Mouse (Mus musculus): ENCODE data around the gene 3110001I22Rik. TPM values are rescaled to one million over a fixed set of nuclear protein-coding genes. Genes with fewer than 3 reads are reported as not detected.
"Not testable (repeated sequence)": the region's sequence is repeated elsewhere in the genome, so short reads cannot be mapped to it uniquely, and the experiment has no call there.

The 3110001I22Rik gene
- polyA plus RNA-seq, 1 experiment from 2014 or later = 4.9 TPM

GRCm38 (mm10) chr16:13668402-13669108 lies 3.2 kb upstream of the 3110001I22Rik start:
- peak overlapping the region; percentile 83 for H3K9ac ChIP-seq (replicated peaks; ENCODE audit: low read length)
- ATAC-seq (ENCODE audit: low FRiP score, low TSS enrichment) = no peak

GRCm38 (mm10) chr16:13669282-13669681 lies 2.4 kb upstream of the 3110001I22Rik start:
- Histone ChIP-seq H3K36me3 (ENCODE audit: insufficient read depth, low read length) (peaks cover 8% of the 10 kb centered on the region), H3K4me2 (replicated peaks; ENCODE audit: low read depth, low read length) (no peak overlapping the region), H3K9ac (replicated peaks; ENCODE audit: low read length) (no peak overlapping the region), H3K27ac (ENCODE audit: low read length) (no peak overlapping the region), H3K27me3 (ENCODE audit: insufficient read depth, low read length) (no peaks in the 10 kb centered on the region), H3K4me1 (ENCODE audit: insufficient read depth, low read length) (peaks cover 16% of the 10 kb centered on the region), H3K4me3 (ENCODE audit: low read length) (no peak overlapping the region), H3K9me3 (ENCODE audit: low read length) (no peaks in the 10 kb centered on the region)
- no peak for ATAC-seq (ENCODE audit: low FRiP score, low TSS enrichment)
- WGBS = 91% methylated on average over 1 of the region's 1 CpGs

More at GRCm38 (mm10) chr16:13668402-13669108, 3.2 kb upstream of the 3110001I22Rik start:
- Histone ChIP-seq H3K4me1 (ENCODE audit: insufficient read depth, low read length) (peaks cover 16% of the 10 kb centered on the region), H3K4me3 (ENCODE audit: low read length) (peak overlapping the region; percentile 71), H3K36me3 (ENCODE audit: insufficient read depth, low read length) (peaks cover 10% of the 10 kb centered on the region), H3K27me3 (ENCODE audit: insufficient read depth, low read length) (no peaks in the 10 kb centered on the region), H3K9me3 (ENCODE audit: low read length) (no peaks in the 10 kb centered on the region), H3K27ac (ENCODE audit: low read length) (0 out of 2 replicates have a peak overlapping the region, but pooled peaks have one; percentile 65), H3K4me2 (replicated peaks; ENCODE audit: low read depth, low read length) (peak overlapping the region; percentile 77)
- 84% methylated on average over 10 of the region's 10 CpGs for WGBS

- not testable (repeated sequence) for H3K27me3 ChIP-seq (ENCODE audit: insufficient read depth, low read length); H3K9me3 ChIP-seq (ENCODE audit: low read length); H3K9ac ChIP-seq (replicated peaks; ENCODE audit: low read length); ATAC-seq (ENCODE audit: low FRiP score, low TSS enrichment); H3K27ac ChIP-seq (ENCODE audit: low read length); H3K36me3 ChIP-seq (ENCODE audit: insufficient read depth, low read length)
- WGBS = 79% methylated on average over 5 of the region's 5 CpGs
- H3K4me3 ChIP-seq (ENCODE audit: low read length) = peak overlapping the region; percentile 86; the same call in 1 of the 2 replicates
- H3K4me2 ChIP-seq (replicated peaks; ENCODE audit: low read depth, low read length) = peak overlapping the region; percentile 60
- peaks cover 16% of the 10 kb centered on the region for H3K4me1 ChIP-seq (ENCODE audit: insufficient read depth, low read length)
Observed at GRCm38 (mm10) chr16:13670896-13671295, 833 bp upstream of the 3110001I22Rik start.

DNA sequence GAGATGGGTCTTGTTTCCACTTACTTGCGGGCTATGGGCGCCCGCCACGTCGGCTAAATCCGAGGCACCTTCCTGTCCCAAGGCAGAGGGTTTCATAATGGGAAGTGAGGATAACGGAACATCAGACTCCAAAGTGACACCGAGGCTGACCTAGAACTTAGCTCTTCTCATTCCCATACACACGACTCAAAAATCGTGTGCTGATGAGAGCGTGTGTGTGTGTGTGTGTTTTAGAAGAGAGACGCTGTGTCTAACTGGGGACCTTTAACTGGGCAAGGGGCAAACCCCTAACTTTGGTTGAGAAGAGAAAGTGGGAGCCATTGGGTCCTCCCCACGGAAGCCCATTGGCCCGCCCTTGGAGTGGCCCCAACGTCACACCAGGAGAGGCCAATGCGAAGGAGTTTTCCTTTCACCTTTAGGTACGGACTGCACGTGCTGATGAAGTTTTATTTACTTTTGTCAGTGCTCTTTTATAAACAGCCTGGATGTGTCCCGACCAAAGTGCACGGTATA lies 713 bp downstream of the 3110001I22Rik start:
- under 1% methylated on average over 20 of the region's 20 CpGs for WGBS
- peak overlapping the region; percentile 53 for H3K4me2 ChIP-seq (replicated peaks; ENCODE audit: low read depth, low read length)
- ATAC-seq (ENCODE audit: low FRiP score, low TSS enrichment) = peak; percentile 40
- H3K4me3 ChIP-seq (ENCODE audit: low read length) = peak overlapping the region; percentile 86
- peak overlapping the region; percentile 94 for H3K27ac ChIP-seq (ENCODE audit: low read length)
- no peaks in the 10 kb centered on the region for H3K27me3 ChIP-seq (ENCODE audit: insufficient read depth, low read length)
- H3K9me3 ChIP-seq (ENCODE audit: low read length) = no peaks in the 10 kb centered on the region
- H3K4me1 ChIP-seq (ENCODE audit: insufficient read depth, low read length) = peaks cover 9% of the 10 kb centered on the region; the same call in 1 of the 2 replicates
- peak overlapping the region; percentile 85 for H3K9ac ChIP-seq (replicated peaks; ENCODE audit: low read length)
- peaks cover 13% of the 10 kb centered on the region for H3K36me3 ChIP-seq (ENCODE audit: insufficient read depth, low read length)

DNA sequence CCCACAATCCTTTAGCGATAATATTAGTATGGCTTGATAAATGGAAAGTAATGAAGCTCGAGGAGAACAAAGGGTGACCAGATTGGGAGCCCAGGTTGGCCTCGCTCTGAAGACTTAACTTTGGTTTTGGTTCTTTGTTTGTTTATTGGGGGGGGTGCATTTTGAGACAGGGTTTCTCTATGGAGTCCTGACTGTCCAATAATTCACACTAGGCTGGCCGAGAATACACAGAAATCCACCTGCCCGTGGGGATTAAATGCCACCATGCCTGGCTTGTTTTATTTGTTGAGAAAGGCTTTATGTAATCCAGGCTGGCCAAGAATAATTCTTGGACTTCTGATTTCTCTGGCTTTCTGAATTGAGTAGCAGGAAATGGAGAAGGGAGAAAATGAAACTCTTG lies 1.4 kb downstream of the 3110001I22Rik start:
- Histone ChIP-seq H3K9me3 (ENCODE audit: low read length) (no peaks in the 10 kb centered on the region), H3K36me3 (ENCODE audit: insufficient read depth, low read length) (peaks cover 17% of the 10 kb centered on the region), H3K27me3 (ENCODE audit: insufficient read depth, low read length) (no peaks in the 10 kb centered on the region), H3K27ac (ENCODE audit: low read length) (no peak overlapping the region), H3K4me2 (replicated peaks; ENCODE audit: low read depth, low read length) (peak overlapping the region; percentile 53), H3K4me3 (ENCODE audit: low read length) (peak overlapping the region; percentile 86), H3K9ac (replicated peaks; ENCODE audit: low read length) (no peak overlapping the region), H3K4me1 (ENCODE audit: insufficient read depth, low read length) (peaks cover 7% of the 10 kb centered on the region; the same call in 1 of the 2 replicates)
- 76% methylated on average over 5 of the region's 5 CpGs for WGBS
- no peak for ATAC-seq (ENCODE audit: low FRiP score, low TSS enrichment)

DNA sequence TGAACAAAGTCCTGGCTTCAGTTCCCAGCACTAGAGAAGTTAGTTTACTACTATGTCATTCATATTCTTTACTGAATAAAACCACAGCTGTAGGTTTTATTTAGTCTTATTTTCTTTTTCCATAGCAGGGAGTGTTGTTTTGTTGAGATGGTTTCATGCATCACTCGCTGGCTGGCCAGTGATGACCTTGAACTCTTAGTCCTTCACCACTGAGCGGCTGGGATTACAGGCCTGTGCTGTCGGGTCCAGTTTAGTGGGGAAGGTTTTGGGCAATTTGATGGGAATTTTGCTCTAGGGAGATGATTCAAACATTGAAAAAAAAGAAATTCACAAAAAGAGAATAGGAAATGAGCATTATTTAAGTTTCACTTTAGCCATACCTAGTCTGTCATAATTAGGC lies 2.8 kb downstream of the 3110001I22Rik start:
- H3K9ac ChIP-seq (replicated peaks; ENCODE audit: low read length) = no peak overlapping the region
- H3K36me3 ChIP-seq (ENCODE audit: insufficient read depth, low read length) = peaks cover 19% of the 10 kb centered on the region
- no peak overlapping the region for H3K4me2 ChIP-seq (replicated peaks; ENCODE audit: low read depth, low read length)
- no peaks in the 10 kb centered on the region for H3K27me3 ChIP-seq (ENCODE audit: insufficient read depth, low read length)
- H3K9me3 ChIP-seq (ENCODE audit: low read length) = no peaks in the 10 kb centered on the region
- H3K27ac ChIP-seq (ENCODE audit: low read length) = no peak overlapping the region
- ATAC-seq (ENCODE audit: low FRiP score, low TSS enrichment) = no peak
- H3K4me3 ChIP-seq (ENCODE audit: low read length) = no peak overlapping the region
- 82% methylated on average over 3 of the region's 3 CpGs for WGBS
- peaks cover 7% of the 10 kb centered on the region; the same call in 1 of the 2 replicates for H3K4me1 ChIP-seq (ENCODE audit: insufficient read depth, low read length)

DNA sequence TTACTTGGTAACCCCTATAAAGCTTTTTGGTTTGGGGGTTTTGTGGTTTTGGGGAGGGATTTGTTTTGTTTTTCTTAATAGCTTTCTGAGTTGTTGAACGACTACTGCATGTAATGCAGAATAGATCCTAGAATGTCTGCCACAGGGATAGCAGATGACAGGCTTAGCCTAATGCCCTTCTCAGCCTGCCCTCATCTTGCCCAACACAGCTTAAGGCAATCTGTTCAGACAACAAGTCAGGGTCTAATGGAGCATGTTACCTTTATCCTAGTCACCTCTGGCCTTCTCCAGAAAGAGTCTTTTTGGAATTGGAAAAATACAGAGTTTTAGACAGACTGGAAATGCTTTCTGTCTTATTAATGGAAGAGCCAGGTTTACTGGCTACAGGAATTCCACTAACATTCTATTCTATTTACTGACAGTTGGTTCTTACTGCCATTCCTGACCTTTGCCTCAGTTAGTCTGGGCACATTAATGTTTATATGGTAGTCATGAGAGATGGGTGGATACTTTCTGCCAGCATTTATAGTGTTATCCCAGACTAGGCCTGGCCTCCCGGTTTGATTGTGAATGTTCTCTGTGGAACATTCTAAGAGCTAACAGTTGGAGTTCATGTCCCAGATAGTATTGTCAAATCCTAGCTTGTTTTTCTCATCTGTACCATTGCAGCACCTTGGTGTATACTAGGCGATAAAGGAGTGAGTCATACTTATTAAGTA lies 7.0 kb downstream of the 3110001I22Rik start:
- Histone ChIP-seq H3K27me3 (ENCODE audit: insufficient read depth, low read length) (no peaks in the 10 kb centered on the region), H3K9ac (replicated peaks; ENCODE audit: low read length) (no peak overlapping the region), H3K4me3 (ENCODE audit: low read length) (no peak overlapping the region), H3K9me3 (ENCODE audit: low read length) (no peaks in the 10 kb centered on the region), H3K36me3 (ENCODE audit: insufficient read depth, low read length) (peaks cover 21% of the 10 kb centered on the region), H3K4me1 (ENCODE audit: insufficient read depth, low read length) (no peaks in the 10 kb centered on the region), H3K4me2 (replicated peaks; ENCODE audit: low read depth, low read length) (no peak overlapping the region), H3K27ac (ENCODE audit: low read length) (no peak overlapping the region)
- 89% methylated on average over 3 of the region's 3 CpGs for WGBS
- ATAC-seq (ENCODE audit: low FRiP score, low TSS enrichment) = no peak

DNA sequence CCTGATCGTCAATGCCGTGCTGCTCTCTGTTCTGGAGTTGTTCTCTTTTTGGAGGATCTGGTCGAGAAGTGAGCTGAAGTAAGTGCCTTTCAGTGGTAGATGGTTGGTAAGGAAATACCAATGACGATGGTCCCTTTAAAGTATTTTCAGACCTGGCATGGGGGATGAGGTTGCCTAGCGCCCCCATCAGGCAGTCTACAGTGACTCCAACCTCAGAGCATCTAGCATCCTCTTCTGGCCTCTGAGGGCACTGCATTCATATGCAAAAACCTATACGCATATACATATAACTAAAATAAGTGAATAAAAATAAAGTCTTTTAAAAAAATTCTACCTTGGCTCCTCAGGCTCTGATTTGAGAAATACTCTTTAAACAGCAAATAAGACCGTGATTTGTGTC lies 27.3 kb downstream of the 3110001I22Rik start:
- 88% methylated on average over 7 of the region's 7 CpGs for WGBS
- H3K9ac ChIP-seq (replicated peaks; ENCODE audit: low read length) = no peak overlapping the region
- H3K4me2 ChIP-seq (replicated peaks; ENCODE audit: low read depth, low read length) = no peak overlapping the region
- peaks cover 62% of the 10 kb centered on the region for H3K36me3 ChIP-seq (ENCODE audit: insufficient read depth, low read length)
- no peak overlapping the region for H3K4me3 ChIP-seq (ENCODE audit: low read length)
- H3K27ac ChIP-seq (ENCODE audit: low read length) = no peak overlapping the region
- no peaks in the 10 kb centered on the region for H3K27me3 ChIP-seq (ENCODE audit: insufficient read depth, low read length)
- no peaks in the 10 kb centered on the region for H3K9me3 ChIP-seq (ENCODE audit: low read length)
- ATAC-seq (ENCODE audit: low FRiP score, low TSS enrichment) = no peak
- no peaks in the 10 kb centered on the region for H3K4me1 ChIP-seq (ENCODE audit: insufficient read depth, low read length)

DNA sequence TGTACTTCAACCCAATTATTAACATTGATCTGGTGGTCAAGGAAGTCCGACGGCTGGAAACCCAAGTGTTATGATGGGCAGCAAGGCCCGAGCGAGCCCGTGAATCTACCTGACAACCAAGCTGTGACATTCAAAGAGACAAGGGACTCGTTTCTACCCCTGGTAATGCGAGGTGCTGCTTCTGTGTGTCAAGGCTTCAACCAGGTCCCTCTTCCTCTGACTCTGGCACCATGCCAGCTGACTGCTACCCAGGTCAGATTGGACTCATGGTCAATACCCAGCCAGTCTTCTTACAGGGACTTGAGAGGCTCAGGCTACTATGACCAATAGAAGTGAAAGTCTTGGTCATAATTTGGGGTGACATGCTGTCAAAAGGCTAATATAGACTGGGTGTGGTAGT lies 30.5 kb downstream of the 3110001I22Rik start:
- Histone ChIP-seq H3K9ac (replicated peaks; ENCODE audit: low read length) (no peak overlapping the region), H3K4me2 (replicated peaks; ENCODE audit: low read depth, low read length) (no peak overlapping the region), H3K36me3 (ENCODE audit: insufficient read depth, low read length) (peaks cover 61% of the 10 kb centered on the region), H3K9me3 (ENCODE audit: low read length) (no peaks in the 10 kb centered on the region), H3K27me3 (ENCODE audit: insufficient read depth, low read length) (no peaks in the 10 kb centered on the region), H3K27ac (ENCODE audit: low read length) (no peak overlapping the region), H3K4me3 (ENCODE audit: low read length) (no peak overlapping the region), H3K4me1 (ENCODE audit: insufficient read depth, low read length) (no peaks in the 10 kb centered on the region)
- WGBS = 94% methylated on average over 7 of the region's 7 CpGs
- no peak for ATAC-seq (ENCODE audit: low FRiP score, low TSS enrichment)

- Histone ChIP-seq H3K4me2 (replicated peaks; ENCODE audit: low read depth, low read length) (no peak overlapping the region), H3K27ac (ENCODE audit: low read length) (no peak overlapping the region), H3K4me3 (ENCODE audit: low read length) (no peak overlapping the region), H3K4me1 (ENCODE audit: insufficient read depth, low read length) (no peaks in the 10 kb centered on the region), H3K9me3 (ENCODE audit: low read length) (no peaks in the 10 kb centered on the region), H3K27me3 (ENCODE audit: insufficient read depth, low read length) (no peaks in the 10 kb centered on the region), H3K9ac (replicated peaks; ENCODE audit: low read length) (no peak overlapping the region), H3K36me3 (ENCODE audit: insufficient read depth, low read length) (peaks cover 38% of the 10 kb centered on the region)
- 97% methylated on average over 10 of the region's 10 CpGs for WGBS
- ATAC-seq (ENCODE audit: low FRiP score, low TSS enrichment) = no peak
Observed at GRCm38 (mm10) chr16:13704676-13705075, 32.9 kb downstream of the 3110001I22Rik start.

Data from kidney, embryonic 16.5 days (tissue).